ENCODE assay signal across 32 mouse cellular contexts in genomic region chr9:44688013-44688412, GRCm38 (mm10). TPM values are rescaled to one million over a fixed set of nuclear protein-coding genes. Genes with fewer than 3 reads are reported as not detected.
A peak's percentile ranks its signal among the peaks of the same experiment; 100 is the strongest.
DNase-seq lines count a peak whose midpoint lies in the region; ATAC-seq and TF ChIP-seq lines count a peak whose summit lies in the region.
"Had no signal": no experiment of that assay in that cellular context is flagged by ENCODE, and none has a peak within 500 bp of the region (broad histone marks: within the 10 kb centered on the region; RNA-seq: fewer than 3 reads in every experiment).

No protein-coding gene starts in this region.

- ATAC-seq in hindbrain, embryonic 12.5 days (ENCODE audit: low FRiP score) = no peak
- ATAC-seq in hindbrain, embryonic 11.5 days (ENCODE audit: low FRiP score) = no peak
- ATAC-seq in midbrain, embryonic 13.5 days = no peak
- ATAC-seq in midbrain, postnatal 0 days (ENCODE audit: low FRiP score) = no peak
- ATAC-seq: forebrain, embryonic 15.5 days; intestine, embryonic 15.5 days had no signal

- H3K4me1 ChIP-seq in hindbrain, embryonic 12.5 days = peaks cover 23% of the 10 kb centered on the region
- H3K4me1 ChIP-seq in hindbrain, embryonic 11.5 days (replicated peaks; ENCODE audit: control insufficient read depth, insufficient read depth, low read length) = peaks cover 16% of the 10 kb centered on the region
- H3K4me1 ChIP-seq in midbrain, embryonic 13.5 days (replicated peaks) = peaks cover 33% of the 10 kb centered on the region
- H3K4me1 ChIP-seq in midbrain, postnatal 0 days (ENCODE audit: insufficient read depth, low read length) = peaks cover 9% of the 10 kb centered on the region; the same call in 1 of the 2 replicates
- H3K4me1 ChIP-seq in ES-Bruce4 (ENCODE audit: control insufficient read depth, insufficient read depth, low read length) = peaks cover 6% of the 10 kb centered on the region

- no peak overlapping the region for H3K4me3 ChIP-seq in hindbrain, embryonic 12.5 days
- no peak overlapping the region for H3K4me3 ChIP-seq in hindbrain, embryonic 11.5 days (ENCODE audit: low read depth, low read length)
- H3K4me3 ChIP-seq in midbrain, embryonic 13.5 days (replicated peaks) = no peak overlapping the region
- H3K4me3 ChIP-seq in midbrain, postnatal 0 days (ENCODE audit: low read depth, low read length) = no peak overlapping the region
- H3K4me3 ChIP-seq in ES-Bruce4 (ENCODE audit: low read depth, low read length) = no peak overlapping the region
- H3K4me3 ChIP-seq: forebrain, embryonic 15.5 days; heart, embryonic 12.5 days; heart, embryonic 15.5 days; intestine, embryonic 15.5 days had no signal

- DNase-seq in cerebellum, postnatal 10 days = peak; percentile 45 to 64
- no peak for DNase-seq in cerebellum, postnatal 4 days (ENCODE audit: low spot score in 2 of 2)
- DNase-seq in hindbrain, embryonic 11.5 days (ENCODE audit: low spot score) = no peak
- no peak for DNase-seq in midbrain, postnatal 0 days (ENCODE audit: low spot score)
- DNase-seq in kidney, adult 9 months = no peak
- DNase-seq: adrenal gland, adult 2 months; adrenal gland, postnatal 14 days; B cell, adult 2 months; cerebellum, adult 11-12 months; cerebellum, adult 8-10 months; cerebellum, postnatal 25 days; embryo, embryonic 11 days; gastrocnemius, postnatal 25 days; heart, adult 18-20 months; heart, postnatal 10 days; heart, postnatal 36 days; kidney, adult 11 months had no signal

- peak; percentile 86 for TF ChIP-seq EP300 in ES-Bruce4 (IDR thresholded peaks at IDR 0.05; ENCODE audit: insufficient read depth, low read depth, low read length)

- no peaks in the 10 kb centered on the region for H3K9me3 ChIP-seq in hindbrain, embryonic 12.5 days (replicated peaks)
- no peaks in the 10 kb centered on the region for H3K9me3 ChIP-seq in hindbrain, embryonic 11.5 days (ENCODE audit: control insufficient read depth, low read length)
- no peaks in the 10 kb centered on the region for H3K9me3 ChIP-seq in midbrain, embryonic 13.5 days
- no peaks in the 10 kb centered on the region for H3K9me3 ChIP-seq in midbrain, postnatal 0 days (ENCODE audit: low read length)
- no peaks in the 10 kb centered on the region for H3K9me3 ChIP-seq in ES-Bruce4 (replicated peaks; ENCODE audit: control insufficient read depth, insufficient read depth, low read length, poor library complexity, severe bottlenecking)
- H3K9me3 ChIP-seq: forebrain, embryonic 15.5 days; heart, embryonic 12.5 days; heart, embryonic 15.5 days; intestine, embryonic 15.5 days had no signal

- 0 out of 2 replicates have a peak overlapping the region, but pooled peaks have one; percentile 8 for H3K9ac ChIP-seq in hindbrain, embryonic 12.5 days
- H3K9ac ChIP-seq in hindbrain, embryonic 11.5 days (ENCODE audit: low read depth, low read length) = no peak overlapping the region
- no peak overlapping the region for H3K9ac ChIP-seq in midbrain, embryonic 13.5 days (replicated peaks)
- no peak overlapping the region for H3K9ac ChIP-seq in midbrain, postnatal 0 days (replicated peaks; ENCODE audit: low read length, poor library complexity, severe bottlenecking)
- no peak overlapping the region for H3K9ac ChIP-seq in ES-Bruce4 (ENCODE audit: low read depth, poor library complexity, severe bottlenecking)
- H3K9ac ChIP-seq: forebrain, embryonic 15.5 days; heart, embryonic 12.5 days; heart, embryonic 15.5 days; hindbrain, embryonic 14.5 days; intestine, embryonic 15.5 days had no signal

- no peak overlapping the region for H3K4me2 ChIP-seq in hindbrain, embryonic 12.5 days (replicated peaks)
- no peak overlapping the region for H3K4me2 ChIP-seq in hindbrain, embryonic 11.5 days (replicated peaks; ENCODE audit: low read depth, low read length)
- H3K4me2 ChIP-seq in midbrain, embryonic 13.5 days (replicated peaks) = no peak overlapping the region
- no peak overlapping the region for H3K4me2 ChIP-seq in midbrain, postnatal 0 days (ENCODE audit: low read depth, low read length, poor library complexity, severe bottlenecking)
- H3K4me2 ChIP-seq: forebrain, embryonic 15.5 days; heart, embryonic 12.5 days; heart, embryonic 15.5 days; hindbrain, embryonic 14.5 days; intestine, embryonic 15.5 days had no signal

- no peak for TF ChIP-seq CTCF in midbrain, postnatal 0 days (IDR thresholded peaks at IDR 0.05)
- TF ChIP-seq CTCF in ES-Bruce4 (IDR thresholded peaks at IDR 0.05; ENCODE audit: low read depth, low read length) = no peak

- WGBS in hindbrain, embryonic 12.5 days = 75% methylated on average over 9 of the region's 9 CpGs
- 63% methylated on average over 9 of the region's 9 CpGs for WGBS in hindbrain, embryonic 11.5 days
- 67% methylated on average over 9 of the region's 9 CpGs for WGBS in midbrain, embryonic 13.5 days
- 78% methylated on average over 9 of the region's 9 CpGs for WGBS in midbrain, postnatal 0 days

- H3K27ac ChIP-seq in hindbrain, embryonic 12.5 days = no peak overlapping the region
- no peak overlapping the region for H3K27ac ChIP-seq in hindbrain, embryonic 11.5 days (ENCODE audit: low read depth, low read length)
- H3K27ac ChIP-seq in midbrain, embryonic 13.5 days = peak overlapping the region; percentile 85; the same call in 1 of the 2 replicates
- H3K27ac ChIP-seq in midbrain, postnatal 0 days (ENCODE audit: low read depth, low read length) = no peak overlapping the region
- no peak overlapping the region for H3K27ac ChIP-seq in ES-Bruce4 (ENCODE audit: insufficient read depth, low read length)
- H3K27ac ChIP-seq: heart, embryonic 15.5 days; hindbrain, embryonic 14.5 days; intestine, embryonic 15.5 days had no signal

- peaks cover 48% of the 10 kb centered on the region for H3K36me3 ChIP-seq in hindbrain, embryonic 12.5 days
- peaks cover 6% of the 10 kb centered on the region; the same call in 1 of the 2 replicates for H3K36me3 ChIP-seq in hindbrain, embryonic 11.5 days (ENCODE audit: control insufficient read depth, insufficient read depth, low read length)
- peaks cover 57% of the 10 kb centered on the region for H3K36me3 ChIP-seq in midbrain, embryonic 13.5 days
- peaks cover 29% of the 10 kb centered on the region for H3K36me3 ChIP-seq in midbrain, postnatal 0 days (ENCODE audit: insufficient read depth, low read length)
- no peaks in the 10 kb centered on the region for H3K36me3 ChIP-seq in ES-Bruce4 (ENCODE audit: control insufficient read depth, insufficient read depth, low read length, poor library complexity, severe bottlenecking)

- H3K27me3 ChIP-seq in hindbrain, embryonic 12.5 days = no peaks in the 10 kb centered on the region
- H3K27me3 ChIP-seq in hindbrain, embryonic 11.5 days (ENCODE audit: control insufficient read depth, insufficient read depth, low read length) = no peaks in the 10 kb centered on the region
- no peaks in the 10 kb centered on the region for H3K27me3 ChIP-seq in midbrain, embryonic 13.5 days
- no peaks in the 10 kb centered on the region for H3K27me3 ChIP-seq in midbrain, postnatal 0 days (ENCODE audit: insufficient read depth, low read length)
- H3K27me3 ChIP-seq in ES-Bruce4 (ENCODE audit: control insufficient read depth, insufficient read depth, low read length, poor library complexity, severe bottlenecking) = no peaks in the 10 kb centered on the region
- H3K27me3 ChIP-seq: forebrain, embryonic 15.5 days; heart, embryonic 12.5 days; heart, embryonic 15.5 days; intestine, embryonic 15.5 days had no signal

- TF ChIP-seq POLR2A in ES-Bruce4 (IDR thresholded peaks at IDR 0.05; ENCODE audit: insufficient read depth, low read length) = no peak

RNA-seq across cellular contexts. Expression of gene Treh, which starts 15.0 kb away (rescaled TPM):
- not detected in 2 replicates for polyA plus RNA-seq in hindbrain, embryonic 12.5 days (2016; fragmentation: Nextera tagmentation; extraction: Ambion mirVana)
- not detected in 2 replicates for polyA plus RNA-seq in hindbrain, embryonic 11.5 days (2014; fragmentation: Nextera tagmentation; extraction: Ambion mirVana)
- not detected in 2 replicates for polyA plus RNA-seq in midbrain, embryonic 13.5 days (2015; fragmentation: Nextera tagmentation; extraction: Ambion mirVana)
- not detected in 2 replicates for total RNA-seq in midbrain, postnatal 0 days (2014; rRNA removed)
- polyA plus RNA-seq in midbrain, postnatal 0 days (2015; fragmentation: Nextera tagmentation; extraction: Ambion mirVana) = not detected in 2 replicates
- not detected in 2 replicates for polyA plus RNA-seq in ES-Bruce4 (2011; ENCODE audit: insufficient read depth, insufficient read length, low read depth, missing spikeins)
- total RNA-seq: adrenal gland, adult 2 months; adrenal gland, postnatal 14 days; adrenal gland, postnatal 4 days; CH12.LX; gastrocnemius, adult 8-10 months; gastrocnemius, postnatal 25 days; heart, adult 18-20 months; heart, postnatal 10 days; heart, postnatal 36 days; MEL had no signal
- polyA plus RNA-seq: adrenal gland, adult 2 months; embryonic facial prominence, embryonic 11.5 days; embryonic facial prominence, embryonic 14.5 days; forebrain, embryonic 11.5 days; forebrain, embryonic 15.5 days; heart, embryonic 12.5 days; heart, embryonic 15.5 days; hindbrain, embryonic 14.5 days; intestine, embryonic 15.5 days had no signal

RNA-seq across cellular contexts. Expression of gene Phldb1, which starts 47.0 kb away (rescaled TPM):
- 70.8 and 74.1 TPM in 2 replicates for polyA plus RNA-seq in hindbrain, embryonic 12.5 days (2016; fragmentation: Nextera tagmentation; extraction: Ambion mirVana)
- polyA plus RNA-seq in hindbrain, embryonic 11.5 days (2014; fragmentation: Nextera tagmentation; extraction: Ambion mirVana) = 36.0 and 36.3 TPM in 2 replicates
- 47.9 and 55.5 TPM in 2 replicates for polyA plus RNA-seq in midbrain, embryonic 13.5 days (2015; fragmentation: Nextera tagmentation; extraction: Ambion mirVana)
- total RNA-seq in midbrain, postnatal 0 days (2014; rRNA removed) = 140 and 154 TPM in 2 replicates
- 34.8 and 41.0 TPM in 2 replicates for polyA plus RNA-seq in midbrain, postnatal 0 days (2015; fragmentation: Nextera tagmentation; extraction: Ambion mirVana)
- polyA plus RNA-seq in ES-Bruce4 (2011; ENCODE audit: insufficient read depth, insufficient read length, low read depth, missing spikeins) = 19.0 and 22.3 TPM in 2 replicates

Comparison
In these comparisons a context has a peak if more than half of its experiments do, and no peak if none do; other contexts are left out.
1. DNase-seq: peak in cerebellum, postnatal 10 days (2 of 2); none in cerebellum, postnatal 4 days (0 of 2), hindbrain, embryonic 11.5 days (single experiment), midbrain, postnatal 0 days (single experiment) and kidney, adult 9 months (single experiment).